Mouse (Mus musculus) cerebellum, adult 9-10 months (tissue): ENCODE results near the gene Gdf1.

Source experiments
- DNase-seq: peaks from one replicate; pipeline ENCODE4 v3.0.0; 2022

Gene Gdf1

GRCm38 (mm10) chr8:70366588-70366987, 37.0 kb downstream of the Gdf1 start:
- DNase-seq: no peak

- DNase-seq: no peak
These were observed 40.9 kb downstream of the Gdf1 start for GRCm38 (mm10) chr8:70370476-70370875.

GRCm38 (mm10) chr8:70371951-70372350, 42.3 kb downstream of the Gdf1 start:
- DNase-seq: no peak

GRCm38 (mm10) chr8:70373397-70374317, 44.0 kb downstream of the Gdf1 start, which contains the start of gene Comp:
Comp (plus strand) TSS chr8:70373558.
- no peak for DNase-seq

- peak; percentile 95 for DNase-seq
These were observed 44.8 kb downstream of the Gdf1 start for GRCm38 (mm10) chr8:70374318-70374927.

GRCm38 (mm10) chr8:70375212-70375859, 45.7 kb downstream of the Gdf1 start:
- no peak for DNase-seq

GRCm38 (mm10) chr8:70376275-70376741, 46.7 kb downstream of the Gdf1 start:
- no peak for DNase-seq

- no peak for DNase-seq
These were observed 47.4 kb downstream of the Gdf1 start for GRCm38 (mm10) chr8:70377049-70377448.

- peak; percentile 62 for DNase-seq
These were observed 50.5 kb downstream of the Gdf1 start for GRCm38 (mm10) chr8:70380069-70380468.
